Mouse (Mus musculus): ENCODE results near the gene Tars2.

DNA sequence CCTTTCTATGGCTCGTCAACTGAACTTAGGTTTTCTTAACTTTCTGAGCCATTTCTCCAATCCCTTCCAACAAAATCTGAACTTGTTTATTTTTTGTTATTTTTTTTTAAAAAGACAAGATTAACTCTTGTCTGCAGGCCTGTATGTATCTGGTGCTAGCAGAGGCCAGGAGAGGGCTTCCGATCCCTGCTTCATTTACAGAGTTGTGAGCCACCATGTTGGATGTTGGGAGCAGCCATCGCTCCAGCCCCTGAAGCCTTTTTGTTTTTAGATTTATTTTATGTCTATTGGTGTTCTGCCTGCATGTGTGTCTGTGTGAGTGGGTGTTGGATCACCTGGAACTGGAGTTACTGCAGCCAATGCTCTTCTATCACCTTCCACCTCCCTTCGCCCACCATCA is 28.2 kb downstream of the Tars2 start:
- TF ChIP-seq CTCF (IDR thresholded peaks at IDR 0.05) (peak; percentile 49), POLR2A (IDR thresholded peaks at IDR 0.05; ENCODE audit: insufficient read depth, low read depth, low read length) (no peak), EP300 (IDR thresholded peaks at IDR 0.05; ENCODE audit: insufficient read depth, low read depth, low read length) (no peak)
